Mouse (Mus musculus) intestine, postnatal 0 days (tissue): ENCODE results near the gene Card19. TPM values are rescaled to one million over a fixed set of nuclear protein-coding genes. Genes with fewer than 3 reads are reported as not detected.

Experiments used
- ATAC-seq: fragments of 200-750 bp; cut with Nextera tagmentation; 2 replicates; pipeline ENCODE4 v1.8.0; 2017; ENCODE audit warnings: mild to moderate bottlenecking, moderate TSS enrichment, moderate library complexity
- H3K27ac ChIP-seq: fragments of 300-500 bp; sonication (generic); 2 replicates; pipeline ENCODE4 v1.5.1; 2014; ENCODE audit warnings: mild to moderate bottlenecking, low read depth, low read length, moderate library complexity
- H3K27me3 ChIP-seq: fragments of 300-500 bp; sonication (generic); replicated peaks from 2 replicates; pipeline ENCODE4 v1.6.1; 2014; ENCODE audit warnings: low read length, mixed read lengths; ENCODE audit not compliant: control insufficient read depth, insufficient read depth
- H3K36me3 ChIP-seq: fragments of 300-500 bp; sonication (generic); 2 replicates; pipeline ENCODE4 v1.6.1; 2014; ENCODE audit warnings: mild to moderate bottlenecking, moderate library complexity; ENCODE audit not compliant: control insufficient read depth, insufficient read depth
- H3K4me1 ChIP-seq: fragments of 300-500 bp; sonication (generic); replicated peaks from 2 replicates; pipeline ENCODE4 v1.6.1; 2014; ENCODE audit warnings: antibody characterized with exemption, low read length, mixed read lengths; ENCODE audit not compliant: control insufficient read depth, insufficient read depth
- H3K4me2 ChIP-seq: fragments of 300-500 bp; sonication (generic); replicated peaks from 2 replicates; pipeline ENCODE4 v1.6.1; 2014; ENCODE audit warnings: low read depth, mild to moderate bottlenecking, moderate library complexity
- H3K4me3 ChIP-seq: fragments of 300-500 bp; sonication (generic); 2 replicates; pipeline ENCODE4 v1.5.1; 2014; ENCODE audit warnings: low read depth, low read length
- H3K9ac ChIP-seq: fragments of 300-500 bp; sonication (generic); 2 replicates; pipeline ENCODE4 v1.6.1; 2014; ENCODE audit warnings: mild to moderate bottlenecking, low read depth, low read length
- H3K9me3 ChIP-seq: fragments of 300-500 bp; sonication (generic); 2 replicates; pipeline ENCODE4 v1.6.1; 2016; ENCODE audit warnings: mixed run types; ENCODE audit not compliant: control insufficient read depth
- CTCF ChIP-seq: sonication (generic); IDR thresholded peaks from 2 replicates; pipeline ENCODE4 v1.5.1; 2016; ENCODE audit warnings: low read depth, mild to moderate bottlenecking, control low read depth, antibody characterized with exemption, moderate library complexity
- WGBS: fragments of 180-500 bp; shearing (Covaris S2); extraction: QIAGEN DNeasy Blood & Tissue Kit; methylation state at CpG from one replicate; pipeline ENCODE4 v1.1.7; 2014; 5-methylcytosine and 5-hydroxymethylcytosine counted together
- polyA plus RNA-seq: library from polyadenylated mRNA; unstranded; fragments of >200 nt; fragmentation: Nextera tagmentation; extraction: Ambion mirVana; gene quantifications from 2 replicates; pipeline ENCODE4 v1.2.1, GENCODE M21; 2015

Card19 gene
- polyA plus RNA-seq, 1 experiment from 2014 or later, result 117 TPM

- Histone ChIP-seq H3K27me3 (no peaks in the 10 kb centered on the region), H3K36me3 (no peaks in the 10 kb centered on the region), H3K4me3 (no peak overlapping the region), H3K9me3 (0 out of 2 replicates have a peak, but pooled peaks cover 2% of the 10 kb centered on the region), H3K27ac (no peak overlapping the region), H3K9ac (no peak overlapping the region), H3K4me1 (0 out of 2 replicates have a peak, but pooled peaks cover 2% of the 10 kb centered on the region), H3K4me2 (no peak overlapping the region)
- TF ChIP-seq CTCF, result no peak
- no peak for ATAC-seq
- WGBS, result 95% methylated on average over 8 of the region's 8 CpGs
Observed at GRCm38 (mm10) chr13:49238737-49239136, 22.9 kb upstream of the Card19 start.

GRCm38 (mm10) chr13:49237617-49238016 lies 21.8 kb upstream of the Card19 start:
- H3K9me3 ChIP-seq, result 0 out of 2 replicates have a peak, but pooled peaks cover 2% of the 10 kb centered on the region
- no peak overlapping the region for H3K27ac ChIP-seq
- WGBS, result 88% methylated on average over 8 of the region's 8 CpGs
- no peak overlapping the region for H3K9ac ChIP-seq
- H3K36me3 ChIP-seq, result no peaks in the 10 kb centered on the region
- H3K4me1 ChIP-seq, result 0 out of 2 replicates have a peak, but pooled peaks cover 3% of the 10 kb centered on the region
- no peak for TF ChIP-seq CTCF
- H3K4me2 ChIP-seq, result no peak overlapping the region
- ATAC-seq, result no peak
- no peak overlapping the region for H3K4me3 ChIP-seq
- H3K27me3 ChIP-seq, result no peaks in the 10 kb centered on the region

GRCm38 (mm10) chr13:49234711-49235110 lies 18.9 kb upstream of the Card19 start:
- H3K4me1 ChIP-seq, result 0 out of 2 replicates have a peak, but pooled peaks cover 3% of the 10 kb centered on the region
- H3K27me3 ChIP-seq, result no peaks in the 10 kb centered on the region
- no peak overlapping the region for H3K4me2 ChIP-seq
- H3K9me3 ChIP-seq, result 0 out of 2 replicates have a peak, but pooled peaks cover 2% of the 10 kb centered on the region
- 95% methylated on average over 4 of the region's 4 CpGs for WGBS
- TF ChIP-seq CTCF, result peak; percentile 41
- no peak overlapping the region for H3K27ac ChIP-seq
- H3K9ac ChIP-seq, result no peak overlapping the region
- H3K4me3 ChIP-seq, result no peak overlapping the region
- ATAC-seq, result no peak
- no peaks in the 10 kb centered on the region for H3K36me3 ChIP-seq

- H3K27ac ChIP-seq, result no peak overlapping the region
- peak; percentile 64 for ATAC-seq
- TF ChIP-seq CTCF, result no peak
- H3K4me2 ChIP-seq, result no peak overlapping the region
- 0 out of 2 replicates have a peak, but pooled peaks cover 2% of the 10 kb centered on the region for H3K9me3 ChIP-seq
- no peaks in the 10 kb centered on the region for H3K36me3 ChIP-seq
- H3K4me1 ChIP-seq, result 0 out of 2 replicates have a peak, but pooled peaks cover 3% of the 10 kb centered on the region
- H3K27me3 ChIP-seq, result no peaks in the 10 kb centered on the region
- no peak overlapping the region for H3K9ac ChIP-seq
- WGBS, result 61% methylated on average over 8 of the region's 8 CpGs
- no peak overlapping the region for H3K4me3 ChIP-seq
Observed at GRCm38 (mm10) chr13:49233792-49234572, 18.1 kb upstream of the Card19 start.

GRCm38 (mm10) chr13:49225633-49226032 lies 9.8 kb upstream of the Card19 start:
- Histone ChIP-seq H3K27me3 (no peaks in the 10 kb centered on the region; the same call in 1 of the 2 replicates), H3K9me3 (0 out of 2 replicates have a peak, but pooled peaks cover 3% of the 10 kb centered on the region), H3K9ac (no peak overlapping the region), H3K4me1 (no peaks in the 10 kb centered on the region), H3K4me2 (no peak overlapping the region), H3K27ac (no peak overlapping the region), H3K36me3 (no peaks in the 10 kb centered on the region), H3K4me3 (no peak overlapping the region)
- 0 out of 2 replicates have a peak, but pooled peaks have one; percentile 17 for TF ChIP-seq CTCF
- no peak for ATAC-seq
- 27% methylated on average over 4 of the region's 4 CpGs for WGBS

- WGBS, result 73% methylated on average over 3 of the region's 3 CpGs
- Histone ChIP-seq H3K4me3 (no peak overlapping the region), H3K27ac (no peak overlapping the region), H3K9ac (no peak overlapping the region), H3K27me3 (no peaks in the 10 kb centered on the region; the same call in 1 of the 2 replicates), H3K36me3 (no peaks in the 10 kb centered on the region), H3K4me2 (no peak overlapping the region), H3K9me3 (0 out of 2 replicates have a peak, but pooled peaks cover 3% of the 10 kb centered on the region), H3K4me1 (no peaks in the 10 kb centered on the region)
- no peak for ATAC-seq
- no peak for TF ChIP-seq CTCF
Observed at GRCm38 (mm10) chr13:49225159-49225558, 9.3 kb upstream of the Card19 start.
